Mouse (Mus musculus) lung, postnatal 0 days (tissue): ENCODE data around the gene Ift43. TPM values are rescaled to one million over a fixed set of nuclear protein-coding genes. Genes with fewer than 3 reads are reported as not detected.

Source experiments
- ATAC-seq: fragments of 200-750 bp; cut with Nextera tagmentation; 2 replicates; pipeline ENCODE4 v1.8.0; 2017; ENCODE audit warnings: moderate library complexity
- DNase-seq: peaks from one replicate; pipeline ENCODE4 v3.0.0-alpha.2; 2016; ENCODE audit warnings: low spot score
- H3K27ac ChIP-seq: fragments of 300-500 bp; sonication (generic); 2 replicates; pipeline ENCODE4 v1.5.1; 2014; ENCODE audit warnings: antibody characterized with exemption, mild to moderate bottlenecking, low read length, mixed read lengths
- H3K27me3 ChIP-seq: fragments of 300-500 bp; sonication (generic); replicated peaks from 2 replicates; pipeline ENCODE4 v1.6.1; 2014; ENCODE audit warnings: low read length, mixed read lengths; ENCODE audit not compliant: insufficient read depth
- H3K36me3 ChIP-seq: fragments of 300-500 bp; sonication (generic); 2 replicates; pipeline ENCODE4 v1.6.1; 2014; ENCODE audit warnings: low read length, mixed read lengths; ENCODE audit not compliant: insufficient read depth
- H3K4me1 ChIP-seq: fragments of 300-500 bp; sonication (generic); 2 replicates; pipeline ENCODE4 v1.6.1; 2014; ENCODE audit warnings: antibody characterized with exemption, low read depth, low read length, mixed read lengths; ENCODE audit not compliant: insufficient read depth
- H3K4me2 ChIP-seq: fragments of 300-500 bp; sonication (generic); replicated peaks from 2 replicates; pipeline ENCODE4 v1.6.1; 2014; ENCODE audit warnings: low read depth, mild to moderate bottlenecking, low read length, moderate library complexity, mixed read lengths
- H3K4me3 ChIP-seq: fragments of 300-500 bp; sonication (generic); 2 replicates; pipeline ENCODE4 v1.5.1; 2014; ENCODE audit warnings: low read depth, low read length
- H3K9ac ChIP-seq: fragments of 300-500 bp; sonication (generic); replicated peaks from 2 replicates; pipeline ENCODE4 v1.6.1; 2014; ENCODE audit warnings: low read depth, mild to moderate bottlenecking
- H3K9me3 ChIP-seq: fragments of 300-500 bp; sonication (generic); 2 replicates; pipeline ENCODE4 v1.6.1; 2016; ENCODE audit warnings: low read length, mixed read lengths
- CTCF ChIP-seq: IDR thresholded peaks from 2 replicates; pipeline ENCODE4 v1.5.1; 2016; ENCODE audit warnings: antibody characterized with exemption, mild to moderate bottlenecking
- EP300 ChIP-seq: IDR thresholded peaks from 2 replicates; pipeline ENCODE4 v1.6.1; 2016; ENCODE audit warnings: antibody characterized with exemption, mild to moderate bottlenecking, control low read depth
- whole genome bisulfite sequencing: fragments of 180-500 bp; shearing (Covaris S2); extraction: QIAGEN DNeasy Blood & Tissue Kit; methylation state at CpG from one replicate; pipeline ENCODE4 v1.1.7; 2014; 5-methylcytosine and 5-hydroxymethylcytosine counted together
- polyA plus RNA-seq: library from polyadenylated mRNA; unstranded; fragments of >200 nt; fragmentation: Nextera tagmentation; extraction: Ambion mirVana; gene quantifications from 2 replicates; pipeline ENCODE4 v1.2.1, GENCODE M21; 2015

Ift43 gene
- polyA plus RNA-seq, 1 experiment from 2014 or later = 127 TPM

DNA sequence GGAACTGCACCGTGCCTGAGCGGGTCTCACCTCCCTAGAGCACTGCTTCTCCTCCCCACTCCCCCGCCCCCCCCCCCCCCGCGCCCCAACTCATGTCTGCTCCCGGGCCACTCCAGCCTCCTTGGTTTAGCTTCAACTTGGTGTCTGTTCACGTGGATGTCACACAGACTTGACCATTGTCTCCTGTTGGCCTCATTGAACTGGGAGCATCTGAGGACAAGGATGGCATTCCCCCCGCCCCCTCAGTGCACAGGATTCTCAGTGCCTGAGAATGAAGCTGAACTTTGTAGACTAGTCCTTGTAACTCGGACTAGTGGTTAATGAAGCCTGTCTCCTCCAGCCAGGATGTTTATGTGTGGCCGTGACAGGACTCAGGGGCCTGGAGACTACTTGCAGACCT is 23.2 kb downstream of the Ift43 start:
- Histone ChIP-seq H3K27me3 (no peaks in the 10 kb centered on the region), H3K4me1 (peaks cover 6% of the 10 kb centered on the region; the same call in 1 of the 2 replicates), H3K4me2 (no peak overlapping the region), H3K36me3 (0 out of 2 replicates have a peak, but pooled peaks cover 3% of the 10 kb centered on the region), H3K4me3 (no peak overlapping the region), H3K9ac (no peak overlapping the region), H3K9me3 (no peaks in the 10 kb centered on the region), H3K27ac (no peak overlapping the region)
- TF ChIP-seq EP300 (no peak), CTCF (no peak)
- ATAC-seq (no peak), DNase-seq (no peak)
- WGBS = 70% methylated on average over 7 of the region's 10 CpGs

GRCm38 (mm10) chr12:86106086-86106485 is 23.7 kb downstream of the Ift43 start:
- H3K9me3 ChIP-seq = no peaks in the 10 kb centered on the region
- no peaks in the 10 kb centered on the region for H3K27me3 ChIP-seq
- H3K4me2 ChIP-seq = no peak overlapping the region
- peaks cover 6% of the 10 kb centered on the region; the same call in 1 of the 2 replicates for H3K4me1 ChIP-seq
- DNase-seq (no peak), ATAC-seq (no peak)
- no peak overlapping the region for H3K27ac ChIP-seq
- H3K9ac ChIP-seq = no peak overlapping the region
- H3K36me3 ChIP-seq = 0 out of 2 replicates have a peak, but pooled peaks cover 3% of the 10 kb centered on the region
- TF ChIP-seq EP300 = no peak
- TF ChIP-seq CTCF = no peak
- no peak overlapping the region for H3K4me3 ChIP-seq
- 91% methylated on average over 9 of the region's 9 CpGs for WGBS

DNA sequence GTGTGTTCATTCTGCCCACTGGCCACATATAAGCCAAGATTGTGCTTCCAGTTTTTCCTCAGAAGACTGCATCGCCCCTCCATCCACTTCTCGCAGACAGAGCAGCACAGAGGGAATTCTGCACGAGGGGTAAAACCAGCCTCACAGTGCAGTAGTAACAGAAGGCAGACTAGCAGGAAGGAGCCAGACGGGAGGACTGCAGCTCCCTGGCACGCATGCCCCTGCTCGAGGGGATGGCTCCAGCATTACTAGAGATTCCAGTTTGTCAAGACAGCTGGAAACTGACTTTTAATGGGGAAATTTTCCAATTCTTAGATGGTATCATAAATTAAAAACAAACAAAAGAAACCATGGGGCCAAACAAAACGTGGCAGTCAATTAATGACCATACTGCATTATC is 25.3 kb downstream of the Ift43 start:
- Histone ChIP-seq H3K27me3 (no peaks in the 10 kb centered on the region), H3K9me3 (no peaks in the 10 kb centered on the region), H3K27ac (no peak overlapping the region), H3K9ac (no peak overlapping the region), H3K4me3 (no peak overlapping the region), H3K4me1 (peaks cover 6% of the 10 kb centered on the region; the same call in 1 of the 2 replicates), H3K36me3 (0 out of 2 replicates have a peak, but pooled peaks cover 3% of the 10 kb centered on the region), H3K4me2 (no peak overlapping the region)
- ATAC-seq (no peak), DNase-seq (no peak)
- TF ChIP-seq CTCF = no peak
- no peak for TF ChIP-seq EP300
- WGBS = 74% methylated on average over 7 of the region's 7 CpGs

DNA sequence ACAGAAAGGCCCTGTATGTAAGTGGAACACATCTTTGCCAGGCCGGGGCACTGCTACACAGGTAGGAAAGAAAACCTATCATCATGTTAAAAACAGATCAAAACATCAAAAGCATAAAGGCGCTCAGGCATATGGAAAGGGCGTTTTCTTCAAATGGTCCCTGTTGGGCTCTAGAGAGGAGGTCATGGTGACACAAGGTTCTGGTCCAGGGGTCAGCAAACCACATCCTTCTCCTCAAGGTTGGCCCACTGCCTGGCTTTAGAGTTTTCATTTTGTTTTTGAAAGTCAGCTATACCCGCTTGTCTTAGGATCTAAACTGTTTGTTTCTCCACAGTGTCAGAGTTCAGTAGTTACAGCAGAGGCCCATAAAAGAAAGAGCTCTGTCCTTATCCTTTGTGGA is 27.2 kb downstream of the Ift43 start:
- Histone ChIP-seq H3K9me3 (no peaks in the 10 kb centered on the region), H3K27me3 (no peaks in the 10 kb centered on the region), H3K36me3 (0 out of 2 replicates have a peak, but pooled peaks cover 3% of the 10 kb centered on the region), H3K4me3 (no peak overlapping the region), H3K4me1 (no peaks in the 10 kb centered on the region; the same call in 1 of the 2 replicates), H3K9ac (no peak overlapping the region), H3K4me2 (no peak overlapping the region), H3K27ac (no peak overlapping the region)
- ATAC-seq = no peak
- TF ChIP-seq EP300 (no peak), CTCF (no peak)
- DNase-seq = no peak
- WGBS = 83% methylated on average over 4 of the region's 4 CpGs

DNA sequence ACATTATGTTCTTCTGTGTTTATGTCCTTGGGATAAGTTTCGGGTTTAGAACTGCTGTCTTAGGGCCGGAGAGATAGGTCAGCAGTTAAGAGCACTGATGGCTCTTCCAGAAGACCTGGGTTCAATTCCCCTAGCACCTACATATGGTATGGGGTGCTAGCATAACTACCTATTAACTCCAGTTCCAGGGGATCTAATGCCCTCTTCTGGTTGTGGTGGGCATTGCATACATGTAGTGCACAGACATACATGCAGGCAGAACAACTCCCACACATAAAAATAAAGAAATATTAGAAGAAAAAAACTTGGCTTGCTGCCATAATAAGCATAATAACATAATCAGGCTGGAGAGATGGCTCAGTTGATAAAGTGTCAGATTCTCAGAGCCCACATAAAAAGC is 28.3 kb downstream of the Ift43 start:
- ATAC-seq (no peak), DNase-seq (peak; percentile 19)
- peak; percentile 75 for TF ChIP-seq CTCF
- no peak for TF ChIP-seq EP300

DNA sequence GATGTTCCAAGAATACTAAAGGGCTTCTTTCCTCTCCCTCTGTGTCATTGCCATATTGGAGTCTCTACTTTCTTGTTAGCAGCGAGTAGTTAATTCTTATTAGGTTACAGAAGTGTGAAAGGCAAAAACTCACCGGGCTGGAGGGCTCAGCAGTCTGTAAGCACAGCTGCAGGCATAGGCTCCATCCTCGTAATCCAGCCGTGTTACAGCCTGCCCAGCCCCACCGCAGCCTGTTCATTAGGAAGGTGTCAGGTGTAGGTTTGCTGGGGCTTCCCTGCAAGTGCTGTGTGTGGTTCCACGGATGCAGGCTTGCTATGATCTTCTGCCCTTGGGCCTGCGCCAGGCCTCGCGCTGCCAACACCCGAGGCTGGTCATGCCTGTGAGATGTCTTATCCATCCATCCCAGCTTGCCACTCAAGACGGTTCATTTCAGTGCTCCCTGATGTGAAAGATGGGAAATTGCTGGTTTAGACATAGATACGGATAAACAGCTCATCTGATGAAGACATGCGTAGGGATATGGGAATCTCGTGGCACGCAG is 34.0 kb downstream of the Ift43 start:
- Histone ChIP-seq H3K9ac (no peak overlapping the region), H3K4me2 (no peak overlapping the region), H3K4me1 (no peaks in the 10 kb centered on the region), H3K36me3 (no peaks in the 10 kb centered on the region), H3K27me3 (no peaks in the 10 kb centered on the region), H3K9me3 (no peaks in the 10 kb centered on the region), H3K4me3 (no peak overlapping the region), H3K27ac (no peak overlapping the region)
- DNase-seq = no peak
- WGBS = 81% methylated on average over 15 of the region's 15 CpGs
- TF ChIP-seq CTCF (no peak), EP300 (no peak)
- no peak for ATAC-seq

More for the DNA sequence above, 28.3 kb downstream of the Ift43 start:
- Histone ChIP-seq H3K4me3 (no peak overlapping the region), H3K27me3 (no peaks in the 10 kb centered on the region), H3K4me1 (no peaks in the 10 kb centered on the region), H3K4me2 (no peak overlapping the region), H3K9me3 (no peaks in the 10 kb centered on the region), H3K36me3 (0 out of 2 replicates have a peak, but pooled peaks cover 2% of the 10 kb centered on the region), H3K27ac (no peak overlapping the region), H3K9ac (no peak overlapping the region)
- 92% methylated on average over 2 of the region's 2 CpGs for WGBS
